Mouse (Mus musculus) liver, embryonic 12.5 days (tissue): Measurements from ENCODE around the gene Kcnn4. TPM values are rescaled to one million over a fixed set of nuclear protein-coding genes. Genes with fewer than 3 reads are reported as not detected.

Source experiments
- ATAC-seq: fragments of 200-750 bp; cut with Nextera tagmentation; 2 replicates; pipeline ENCODE4 v1.8.0; 2017; ENCODE audit warnings: moderate number of reproducible peaks, mild to moderate bottlenecking, moderate library complexity
- H3K27ac ChIP-seq: fragments of 300-500 bp; sonication (generic); 2 replicates; pipeline ENCODE4 v1.5.1; 2016; ENCODE audit warnings: mild to moderate bottlenecking
- H3K27me3 ChIP-seq: fragments of 300-500 bp; sonication (generic); replicated peaks from 2 replicates; pipeline ENCODE4 v1.6.1; 2016; ENCODE audit warnings: mild to moderate bottlenecking, moderate library complexity
- H3K36me3 ChIP-seq: fragments of 300-500 bp; sonication (generic); 2 replicates; pipeline ENCODE4 v1.6.1; 2016; ENCODE audit warnings: mild to moderate bottlenecking, moderate library complexity
- H3K4me1 ChIP-seq: fragments of 300-500 bp; sonication (generic); 2 replicates; pipeline ENCODE4 v1.6.1; 2016
- H3K4me2 ChIP-seq: fragments of 300-500 bp; sonication (generic); 2 replicates; pipeline ENCODE4 v1.6.1; 2016; ENCODE audit warnings: mild to moderate bottlenecking, moderate library complexity
- H3K4me3 ChIP-seq: fragments of 300-500 bp; sonication (generic); 2 replicates; pipeline ENCODE4 v1.5.1; 2016; ENCODE audit warnings: mild to moderate bottlenecking, moderate library complexity
- H3K9ac ChIP-seq: fragments of 300-500 bp; sonication (generic); 2 replicates; pipeline ENCODE4 v1.6.1; 2016; ENCODE audit warnings: mild to moderate bottlenecking, moderate library complexity
- H3K9me3 ChIP-seq: fragments of 300-500 bp; sonication (generic); replicated peaks from 2 replicates; pipeline ENCODE4 v1.6.1; 2016; ENCODE audit warnings: mild to moderate bottlenecking, moderate library complexity
- WGBS: fragments of 180-500 bp; shearing (Covaris S2); methylation state at CpG from one replicate; pipeline ENCODE4 v1.1.7; 2016; ENCODE audit not compliant: insufficient replicate concordance; 5-methylcytosine and 5-hydroxymethylcytosine counted together
- polyA plus RNA-seq: library from polyadenylated mRNA; unstranded; fragments of >200 nt; fragmentation: Nextera tagmentation; extraction: Ambion mirVana; gene quantifications from 2 replicates; pipeline ENCODE4 v1.2.1, GENCODE M21; 2016

Kcnn4 gene
- polyA plus RNA-seq, 1 experiment from 2014 or later = 161 TPM

DNA sequence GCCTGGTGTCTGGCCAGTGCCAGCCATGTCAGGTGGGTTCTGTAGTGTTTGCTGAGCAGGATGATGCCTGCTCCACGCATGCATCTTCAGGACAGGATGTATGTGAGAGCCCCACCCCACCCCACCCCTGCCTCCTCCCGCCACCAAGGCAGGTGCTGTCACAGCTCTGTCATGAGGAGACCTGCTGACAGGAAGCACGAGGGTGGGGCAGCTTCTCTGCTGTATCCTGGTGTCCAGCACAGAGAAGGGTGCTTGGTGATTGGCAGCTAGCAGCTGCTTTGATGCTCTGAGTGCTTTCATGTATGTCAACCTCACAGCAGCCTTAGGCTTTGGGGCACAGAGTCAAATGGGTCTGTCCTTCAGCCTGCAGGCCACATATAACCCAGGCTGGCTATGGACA lies 43.6 kb downstream of the Kcnn4 start:
- Histone ChIP-seq H3K4me1 (peaks cover 5% of the 10 kb centered on the region; the same call in 1 of the 2 replicates), H3K9ac (no peak overlapping the region), H3K27ac (no peak overlapping the region), H3K4me3 (no peak overlapping the region), H3K36me3 (peaks cover 60% of the 10 kb centered on the region), H3K27me3 (no peaks in the 10 kb centered on the region), H3K4me2 (no peak overlapping the region), H3K9me3 (0 out of 2 replicates have a peak, but pooled peaks cover 4% of the 10 kb centered on the region)
- WGBS = 45% methylated on average over 3 of the region's 3 CpGs
- ATAC-seq = no peak

DNA sequence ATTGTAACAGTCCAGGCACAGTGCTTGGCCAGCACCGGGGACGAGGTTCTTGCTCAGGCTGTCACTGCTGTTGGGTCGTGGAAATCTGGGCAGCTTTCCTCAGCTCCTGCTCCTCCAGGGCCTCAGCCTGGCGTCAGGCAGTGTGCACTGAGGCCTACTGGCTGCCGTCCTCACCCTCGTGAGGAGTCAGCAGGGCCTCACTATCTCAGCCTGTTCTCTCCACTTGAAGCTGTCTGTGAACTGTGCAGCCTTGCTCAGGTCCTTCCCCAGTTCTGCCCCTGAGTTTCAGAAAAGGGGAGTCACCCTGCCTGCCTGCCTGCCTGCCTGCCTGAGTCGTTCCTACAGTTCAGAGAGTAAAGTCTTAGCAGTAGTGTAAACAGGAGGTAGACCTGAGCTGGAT lies 45.2 kb downstream of the Kcnn4 start:
- H3K4me3 ChIP-seq = no peak overlapping the region
- no peak; the same call in none of the 2 replicates for ATAC-seq
- no peaks in the 10 kb centered on the region for H3K27me3 ChIP-seq
- 73% methylated on average over 7 of the region's 7 CpGs for WGBS
- no peak overlapping the region for H3K27ac ChIP-seq
- H3K36me3 ChIP-seq = peaks cover 60% of the 10 kb centered on the region
- H3K9me3 ChIP-seq = 0 out of 2 replicates have a peak, but pooled peaks cover 4% of the 10 kb centered on the region
- no peak overlapping the region for H3K9ac ChIP-seq
- no peak overlapping the region for H3K4me2 ChIP-seq
- H3K4me1 ChIP-seq = peaks cover 5% of the 10 kb centered on the region; the same call in 1 of the 2 replicates

DNA sequence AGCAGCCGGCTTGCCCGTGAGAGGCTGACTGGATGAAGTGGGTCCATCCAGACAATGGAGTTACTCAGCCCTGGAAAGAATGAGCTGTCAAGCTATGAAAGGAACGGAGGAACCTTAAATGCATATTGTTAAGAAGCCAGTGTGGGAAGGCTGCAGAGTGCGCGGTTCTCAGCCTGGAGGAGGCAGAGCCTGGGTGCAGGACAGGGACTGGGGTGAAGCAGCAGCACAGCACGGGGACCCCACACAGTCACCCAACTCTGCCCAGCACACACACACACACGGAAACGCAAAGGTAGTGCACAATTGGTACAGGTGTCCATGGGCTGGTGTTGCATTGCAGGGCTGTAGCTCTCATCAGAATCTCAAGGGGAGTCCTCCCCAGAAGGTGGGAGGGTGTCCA lies 49.5 kb downstream of the Kcnn4 start:
- no peak for ATAC-seq
- Histone ChIP-seq H3K36me3 (peaks cover 73% of the 10 kb centered on the region), H3K9ac (no peak overlapping the region), H3K27ac (no peak overlapping the region), H3K27me3 (no peaks in the 10 kb centered on the region), H3K9me3 (no peaks in the 10 kb centered on the region), H3K4me1 (peaks cover 5% of the 10 kb centered on the region; the same call in 1 of the 2 replicates), H3K4me2 (no peak overlapping the region), H3K4me3 (no peak overlapping the region)
- 84% methylated on average over 8 of the region's 8 CpGs for whole genome bisulfite sequencing

DNA sequence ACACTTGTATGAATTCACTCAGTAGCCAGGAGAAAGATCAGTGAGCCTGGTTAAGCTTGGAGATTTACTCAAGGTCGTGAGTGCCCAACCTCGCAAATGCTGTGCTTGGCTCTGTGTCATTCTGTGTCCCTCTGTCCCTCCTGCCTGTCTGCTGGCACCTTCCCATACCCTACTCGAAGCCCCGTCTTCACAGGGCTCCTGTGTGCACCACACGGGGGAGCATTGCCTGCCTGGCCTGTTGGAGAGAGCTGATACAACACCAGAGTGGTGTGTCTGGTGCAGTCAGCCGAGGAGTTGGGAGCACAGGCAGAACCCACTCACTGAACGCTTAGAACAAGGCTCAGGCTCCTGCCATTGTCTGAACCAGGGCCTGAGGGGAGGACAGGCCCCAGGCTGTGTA lies 51.6 kb downstream of the Kcnn4 start:
- 77% methylated on average over 7 of the region's 7 CpGs for WGBS
- H3K36me3 ChIP-seq = peaks cover 55% of the 10 kb centered on the region
- H3K4me3 ChIP-seq = no peak overlapping the region
- ATAC-seq = no peak
- no peaks in the 10 kb centered on the region for H3K27me3 ChIP-seq
- H3K4me2 ChIP-seq = no peak overlapping the region
- no peak overlapping the region for H3K27ac ChIP-seq
- H3K9me3 ChIP-seq = no peaks in the 10 kb centered on the region
- peaks cover 11% of the 10 kb centered on the region; the same call in 1 of the 2 replicates for H3K4me1 ChIP-seq
- no peak overlapping the region for H3K9ac ChIP-seq

DNA sequence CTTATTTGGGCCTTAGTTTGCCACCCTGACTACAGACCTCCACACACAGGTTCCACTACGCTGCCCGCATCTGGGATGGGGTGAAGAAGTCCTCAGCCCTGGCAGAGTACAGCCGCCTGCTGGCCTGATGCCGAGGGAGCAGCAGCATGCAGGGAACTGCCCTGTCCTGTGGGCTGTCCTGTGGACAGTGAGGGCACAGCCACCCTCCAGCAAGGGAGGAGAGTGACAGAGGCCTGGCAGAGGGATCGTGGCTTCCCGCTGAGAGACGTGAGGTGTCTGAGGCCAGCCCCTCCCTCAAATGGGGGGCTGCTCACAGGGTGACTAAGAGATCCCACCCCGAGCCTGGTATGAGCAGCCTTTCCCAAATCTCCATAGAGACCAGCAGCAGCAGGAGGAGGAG lies 52.2 kb downstream of the Kcnn4 start:
- WGBS = 80% methylated on average over 8 of the region's 8 CpGs
- H3K9me3 ChIP-seq = no peaks in the 10 kb centered on the region
- no peaks in the 10 kb centered on the region for H3K27me3 ChIP-seq
- H3K27ac ChIP-seq = no peak overlapping the region
- no peak overlapping the region for H3K9ac ChIP-seq
- H3K36me3 ChIP-seq = peaks cover 49% of the 10 kb centered on the region
- no peak overlapping the region for H3K4me3 ChIP-seq
- ATAC-seq = 0 out of 2 replicates have a peak, but pooled peaks have one; percentile 19
- peaks cover 11% of the 10 kb centered on the region; the same call in 1 of the 2 replicates for H3K4me1 ChIP-seq
- H3K4me2 ChIP-seq = no peak overlapping the region

DNA sequence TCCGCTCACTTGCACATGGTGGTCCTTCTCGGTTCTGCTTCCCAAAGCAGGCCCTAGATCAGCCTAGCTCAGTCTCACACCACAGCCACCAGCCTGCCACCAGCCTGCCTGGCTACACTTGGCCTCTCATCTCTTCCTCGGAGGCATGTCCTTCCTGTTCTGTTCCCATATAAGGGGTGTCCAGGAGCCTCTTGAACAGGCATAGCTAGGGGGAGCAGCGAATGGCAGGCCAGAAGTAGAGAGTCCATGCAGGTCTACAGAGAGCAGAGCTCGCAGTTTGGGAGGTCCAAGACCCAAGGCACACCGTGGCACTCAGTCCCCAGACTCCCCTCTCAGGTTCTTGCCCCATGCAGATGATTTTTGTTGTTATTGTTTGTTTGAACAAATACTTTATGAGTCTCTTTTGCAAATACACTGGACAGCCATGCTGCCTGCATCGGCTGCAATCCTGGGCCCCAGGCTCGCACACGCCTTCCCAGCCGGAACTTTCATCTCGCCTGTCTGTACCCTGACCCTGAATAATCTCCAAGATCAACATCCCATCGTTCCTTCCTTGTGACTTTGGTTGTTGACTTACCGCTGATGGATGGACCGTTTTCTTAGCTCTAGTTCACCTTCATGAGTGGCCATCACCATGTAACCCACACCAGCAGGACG lies 53.2 kb downstream of the Kcnn4 start:
- ATAC-seq = 0 out of 2 replicates have a peak, but pooled peaks have one; percentile 3
- 76% methylated on average over 15 of the region's 15 CpGs for WGBS

DNA sequence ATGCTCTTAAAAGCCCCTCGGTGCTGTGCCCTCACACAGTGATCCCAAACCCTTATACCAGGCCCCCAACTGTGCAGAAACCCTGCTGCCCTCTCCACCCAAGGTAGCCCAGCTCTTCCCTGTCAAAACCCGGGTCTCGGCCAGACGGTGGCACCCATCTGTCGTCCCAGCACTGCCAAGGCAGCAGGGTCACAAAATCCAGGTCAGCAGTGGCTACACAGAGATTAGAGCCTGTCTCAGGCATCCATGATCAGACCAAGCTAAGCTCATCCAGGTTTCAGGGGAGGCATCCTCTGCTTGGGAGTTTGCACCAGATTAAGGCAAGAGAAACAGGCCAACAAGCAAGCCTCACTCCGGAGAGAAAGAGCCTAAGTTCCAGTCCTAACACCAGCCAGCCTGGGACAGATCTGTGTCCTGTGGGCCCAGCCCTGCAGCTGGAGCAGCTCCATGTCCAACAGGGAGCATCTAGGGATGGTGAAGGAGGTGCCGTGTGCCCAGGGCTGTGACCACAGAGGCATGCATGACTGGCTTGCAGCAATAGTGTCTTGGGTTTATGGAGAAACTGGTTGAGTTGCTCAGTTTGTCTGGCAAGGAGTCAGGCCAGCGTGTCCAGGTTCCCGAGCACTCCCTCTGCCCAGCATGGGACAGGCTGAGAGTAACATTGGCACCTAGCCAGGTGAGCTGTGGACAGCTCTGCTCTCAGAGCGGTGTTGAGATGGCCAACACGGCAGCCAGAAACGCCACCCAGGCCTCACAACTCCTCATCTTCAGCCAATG lies 54.1 kb downstream of the Kcnn4 start:
- H3K4me1 ChIP-seq = peaks cover 11% of the 10 kb centered on the region; the same call in 1 of the 2 replicates
- no peaks in the 10 kb centered on the region for H3K9me3 ChIP-seq
- WGBS = 82% methylated on average over 12 of the region's 12 CpGs
- no peaks in the 10 kb centered on the region for H3K27me3 ChIP-seq
- ATAC-seq = no peak
- H3K4me3 ChIP-seq = no peak overlapping the region
- H3K9ac ChIP-seq = no peak overlapping the region
- H3K27ac ChIP-seq = no peak overlapping the region
- H3K36me3 ChIP-seq = peaks cover 42% of the 10 kb centered on the region
- no peak overlapping the region for H3K4me2 ChIP-seq

More for the DNA sequence above, 53.2 kb downstream of the Kcnn4 start:
- H3K4me1 ChIP-seq = peaks cover 11% of the 10 kb centered on the region; the same call in 1 of the 2 replicates
- H3K4me3 ChIP-seq = no peak overlapping the region
- no peaks in the 10 kb centered on the region for H3K9me3 ChIP-seq
- H3K27ac ChIP-seq = no peak overlapping the region
- H3K9ac ChIP-seq = no peak overlapping the region
- no peaks in the 10 kb centered on the region for H3K27me3 ChIP-seq
- no peak overlapping the region for H3K4me2 ChIP-seq
- H3K36me3 ChIP-seq = peaks cover 44% of the 10 kb centered on the region

DNA sequence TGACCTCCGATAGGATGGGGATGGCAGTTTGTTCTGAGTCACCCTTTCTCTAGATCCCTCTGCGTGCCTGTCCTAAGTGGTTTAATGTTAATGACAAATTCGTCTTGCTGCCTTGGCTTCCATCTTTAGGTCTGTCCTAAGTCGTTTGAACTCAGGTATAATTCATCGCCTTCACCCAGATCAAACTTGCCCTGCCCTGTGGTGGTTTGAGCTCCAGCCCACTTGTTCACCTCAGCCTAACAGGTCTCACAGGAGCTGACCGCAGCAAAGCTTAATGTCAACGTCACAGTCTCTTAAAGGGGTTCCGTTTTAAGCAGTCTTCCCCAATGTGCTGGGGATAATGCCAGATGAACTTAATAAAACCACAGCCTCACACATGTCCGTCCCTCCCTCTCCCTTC lies 55.9 kb downstream of the Kcnn4 start:
- Histone ChIP-seq H3K4me2 (no peak overlapping the region), H3K9me3 (no peaks in the 10 kb centered on the region), H3K4me1 (peaks cover 11% of the 10 kb centered on the region; the same call in 1 of the 2 replicates), H3K27me3 (0 out of 2 replicates have a peak, but pooled peaks cover 11% of the 10 kb centered on the region), H3K4me3 (no peak overlapping the region), H3K27ac (no peak overlapping the region), H3K9ac (no peak overlapping the region), H3K36me3 (peaks cover 25% of the 10 kb centered on the region)
- no peak for ATAC-seq
- 69% methylated on average over 9 of the region's 9 CpGs for WGBS

DNA sequence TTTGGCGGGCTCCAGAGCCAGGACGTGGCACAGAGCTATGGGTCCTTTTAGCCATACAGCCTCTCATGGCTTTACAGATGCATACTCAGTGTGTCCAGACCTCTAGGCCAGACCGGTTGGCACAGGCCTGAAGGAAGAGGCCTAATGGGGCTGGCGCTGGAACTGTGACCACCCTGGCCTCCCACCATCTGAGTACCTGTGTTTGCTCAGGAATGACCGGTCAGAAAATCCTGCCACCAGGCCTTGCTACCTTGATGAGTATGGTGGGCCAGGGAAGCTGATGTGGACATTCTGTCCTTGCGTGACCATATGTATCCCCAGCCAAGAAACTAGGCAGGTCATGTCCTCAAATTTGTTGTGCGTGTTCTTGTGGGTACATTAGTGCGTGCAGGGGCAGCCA lies 57.1 kb downstream of the Kcnn4 start:
- Histone ChIP-seq H3K9ac (no peak overlapping the region), H3K36me3 (peaks cover 12% of the 10 kb centered on the region), H3K4me2 (no peak overlapping the region), H3K4me1 (peaks cover 11% of the 10 kb centered on the region; the same call in 1 of the 2 replicates), H3K27ac (no peak overlapping the region), H3K27me3 (peaks cover 24% of the 10 kb centered on the region), H3K9me3 (no peaks in the 10 kb centered on the region), H3K4me3 (no peak overlapping the region)
- 87% methylated on average over 8 of the region's 8 CpGs for WGBS
- no peak for ATAC-seq

DNA sequence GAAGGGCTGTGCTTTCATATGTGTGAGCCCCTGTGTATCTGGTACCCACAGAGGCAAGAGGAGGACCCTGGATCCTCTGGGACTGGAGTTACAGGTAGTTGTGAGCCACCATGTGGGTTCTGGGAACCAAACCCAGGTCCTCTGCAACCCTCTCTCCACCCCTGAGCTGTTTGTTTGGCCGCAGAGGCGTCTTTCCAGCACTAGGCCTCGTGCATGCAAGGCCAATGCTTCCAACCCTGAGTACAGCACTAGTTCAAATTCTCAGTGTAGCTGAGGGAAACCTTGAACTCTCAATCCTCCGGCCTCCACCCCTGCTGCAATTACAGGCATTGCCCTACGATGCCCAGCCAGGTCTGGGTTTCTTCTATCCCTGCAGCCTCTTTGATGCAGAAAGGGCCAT lies 58.7 kb downstream of the Kcnn4 start:
- peaks cover 39% of the 10 kb centered on the region for H3K27me3 ChIP-seq
- H3K4me2 ChIP-seq = no peak overlapping the region
- no peak overlapping the region for H3K4me3 ChIP-seq
- no peak overlapping the region for H3K27ac ChIP-seq
- H3K9me3 ChIP-seq = no peaks in the 10 kb centered on the region
- WGBS = 74% methylated on average over 5 of the region's 5 CpGs
- H3K36me3 ChIP-seq = no peaks in the 10 kb centered on the region
- ATAC-seq = no peak
- peaks cover 11% of the 10 kb centered on the region; the same call in 1 of the 2 replicates for H3K4me1 ChIP-seq
- no peak overlapping the region for H3K9ac ChIP-seq

DNA sequence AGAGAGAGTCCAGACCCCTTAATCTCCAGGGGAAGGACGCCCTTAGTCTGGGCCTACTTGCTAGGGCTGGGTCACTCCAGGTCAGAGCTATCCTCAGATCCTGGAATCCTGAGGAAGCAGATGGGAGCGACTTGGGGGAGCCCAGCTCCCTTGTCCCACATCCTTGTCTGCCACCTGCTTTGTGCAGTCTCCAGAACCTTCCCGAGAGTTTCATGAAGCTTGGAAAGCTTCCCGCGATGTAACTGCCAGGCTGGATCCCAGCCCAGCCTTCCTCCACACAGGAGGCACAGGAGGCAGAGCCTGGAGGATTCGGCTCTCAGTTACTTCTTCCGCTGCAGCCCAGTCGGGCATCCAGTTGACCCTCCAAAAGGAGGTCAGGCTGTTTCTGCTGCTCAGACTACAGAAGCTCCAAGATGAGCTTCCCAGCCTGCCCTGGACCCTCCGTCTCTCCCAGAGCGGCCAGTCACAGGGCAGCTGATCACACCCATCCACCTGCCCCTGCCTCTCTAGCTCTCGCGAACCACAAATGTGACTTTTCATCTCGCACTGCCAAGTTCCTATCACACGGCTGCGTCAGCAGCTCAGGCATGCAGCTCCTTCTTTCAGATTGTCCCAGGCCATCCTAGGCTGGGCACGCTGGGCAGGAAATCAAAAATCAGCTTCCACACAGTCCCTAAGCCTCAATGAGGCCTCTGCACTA lies 59.5 kb downstream of the Kcnn4 start:
- Histone ChIP-seq H3K4me1 (peaks cover 11% of the 10 kb centered on the region; the same call in 1 of the 2 replicates), H3K36me3 (no peaks in the 10 kb centered on the region), H3K4me3 (no peak overlapping the region), H3K27ac (no peak overlapping the region), H3K9me3 (no peaks in the 10 kb centered on the region), H3K9ac (no peak overlapping the region), H3K27me3 (peaks cover 46% of the 10 kb centered on the region), H3K4me2 (no peak overlapping the region)
- ATAC-seq = no peak
- 70% methylated on average over 16 of the region's 16 CpGs for WGBS
